Mouse (Mus musculus): ENCODE results near the gene Asb7. TPM values are rescaled to one million over a fixed set of nuclear protein-coding genes. Genes with fewer than 3 reads are reported as not detected.

Asb7 gene
- total and polyA plus RNA-seq, 2 experiments from 2014 or later: 11.1 to 17.5 TPM

DNA sequence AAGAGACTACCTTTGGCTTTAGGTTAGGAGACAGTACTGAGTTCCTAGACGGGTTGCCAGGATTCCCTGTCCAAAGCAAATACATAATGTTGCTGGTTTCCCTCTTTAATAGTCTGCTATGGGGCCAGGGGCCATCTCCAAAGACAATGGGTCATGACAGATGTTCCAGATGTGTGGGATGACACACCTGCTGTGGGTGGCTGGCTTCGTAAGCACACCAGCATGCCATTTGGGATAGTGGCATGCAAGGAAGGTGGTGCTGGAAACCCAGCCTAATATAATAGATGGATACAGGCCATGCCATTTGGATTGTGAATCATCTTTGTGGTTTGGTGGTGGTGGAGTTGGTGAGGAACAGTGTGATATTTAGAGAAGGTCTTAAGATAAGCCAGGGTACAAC lies 39.8 kb upstream of the Asb7 start:
- Histone ChIP-seq H3K36me3 (ENCODE audit: insufficient read depth, low read length) (no peaks in the 10 kb centered on the region), H3K27ac (ENCODE audit: low read depth, low read length) (no peak overlapping the region), H3K9ac (replicated peaks; ENCODE audit: low read length, poor library complexity, severe bottlenecking) (no peak overlapping the region), H3K27me3 (ENCODE audit: insufficient read depth, low read length) (no peaks in the 10 kb centered on the region), H3K4me1 (ENCODE audit: insufficient read depth, low read length) (no peaks in the 10 kb centered on the region), H3K9me3 (ENCODE audit: low read length) (no peaks in the 10 kb centered on the region), H3K4me2 (ENCODE audit: low read depth, low read length, poor library complexity, severe bottlenecking) (no peak overlapping the region), H3K4me3 (ENCODE audit: low read depth, low read length) (no peak overlapping the region)
- WGBS: 96% methylated on average over 2 of the region's 2 CpGs
- no peak for TF ChIP-seq CTCF (IDR thresholded peaks at IDR 0.05)
- ATAC-seq (ENCODE audit: low FRiP score): no peak
- DNase-seq (ENCODE audit: low spot score): no peak

DNA sequence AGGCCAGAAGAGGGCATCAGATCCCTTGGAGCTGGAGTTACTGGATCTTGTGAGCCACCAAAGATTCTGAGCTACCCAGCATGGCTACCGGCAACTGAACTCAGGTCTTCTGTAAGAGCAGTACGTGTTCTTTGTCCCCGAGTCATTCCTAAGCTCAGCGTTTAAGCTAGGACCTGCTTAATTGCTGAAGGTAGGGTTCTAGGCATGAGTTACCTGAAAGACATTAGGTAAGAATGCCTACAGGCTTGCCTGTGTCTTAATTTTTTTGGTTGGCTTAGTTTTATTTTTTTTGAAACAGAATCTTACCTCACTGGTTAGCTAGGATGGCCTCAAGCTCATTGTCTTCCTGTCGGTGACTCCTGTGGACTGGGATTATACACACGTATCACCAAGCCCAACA lies 38.7 kb upstream of the Asb7 start:
- no peaks in the 10 kb centered on the region for H3K9me3 ChIP-seq (ENCODE audit: low read length)
- H3K9ac ChIP-seq (replicated peaks; ENCODE audit: low read length, poor library complexity, severe bottlenecking): no peak overlapping the region
- 93% methylated on average over 6 of the region's 6 CpGs for WGBS

DNA sequence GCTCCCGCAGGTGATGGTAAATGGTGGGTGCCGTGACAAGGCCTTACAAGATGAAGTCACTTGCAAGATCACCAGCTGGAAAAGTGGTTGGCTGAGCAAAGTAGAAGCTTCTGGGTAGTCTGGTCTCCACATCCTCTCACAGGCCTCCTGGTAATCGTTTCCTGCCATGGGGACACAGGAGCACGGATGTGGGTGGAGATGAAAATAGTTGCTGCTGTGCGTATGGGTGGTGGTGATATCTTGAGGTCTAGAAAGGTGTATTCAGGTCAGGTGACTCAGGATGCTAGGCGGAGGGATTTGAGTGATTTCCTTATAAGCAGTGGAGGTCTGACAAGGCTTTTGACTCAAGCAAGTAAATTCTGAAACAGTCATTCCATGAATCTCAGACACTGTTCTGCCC lies 35.6 kb upstream of the Asb7 start:
- H3K36me3 ChIP-seq (ENCODE audit: insufficient read depth, low read length): peaks cover 4% of the 10 kb centered on the region; the same call in 1 of the 2 replicates
- no peak overlapping the region for H3K27ac ChIP-seq (ENCODE audit: low read depth, low read length)
- no peaks in the 10 kb centered on the region for H3K9me3 ChIP-seq (ENCODE audit: low read length)
- no peak for DNase-seq (ENCODE audit: low spot score)
- TF ChIP-seq CTCF (IDR thresholded peaks at IDR 0.05): no peak
- WGBS: 92% methylated on average over 6 of the region's 6 CpGs
- H3K9ac ChIP-seq (replicated peaks; ENCODE audit: low read length, poor library complexity, severe bottlenecking): no peak overlapping the region
- no peak for ATAC-seq (ENCODE audit: low FRiP score)
- no peaks in the 10 kb centered on the region for H3K27me3 ChIP-seq (ENCODE audit: insufficient read depth, low read length)
- no peaks in the 10 kb centered on the region for H3K4me1 ChIP-seq (ENCODE audit: insufficient read depth, low read length)
- H3K4me2 ChIP-seq (ENCODE audit: low read depth, low read length, poor library complexity, severe bottlenecking): no peak overlapping the region
- no peak overlapping the region for H3K4me3 ChIP-seq (ENCODE audit: low read depth, low read length)

More for the DNA sequence above, 38.7 kb upstream of the Asb7 start:
- Histone ChIP-seq H3K4me2 (ENCODE audit: low read depth, low read length, poor library complexity, severe bottlenecking) (no peak overlapping the region), H3K36me3 (ENCODE audit: insufficient read depth, low read length) (peaks cover 4% of the 10 kb centered on the region; the same call in 1 of the 2 replicates), H3K27me3 (ENCODE audit: insufficient read depth, low read length) (no peaks in the 10 kb centered on the region), H3K27ac (ENCODE audit: low read depth, low read length) (no peak overlapping the region), H3K4me1 (ENCODE audit: insufficient read depth, low read length) (no peaks in the 10 kb centered on the region), H3K4me3 (ENCODE audit: low read depth, low read length) (no peak overlapping the region)
- DNase-seq (ENCODE audit: low spot score) (no peak), ATAC-seq (ENCODE audit: low FRiP score) (no peak)
- TF ChIP-seq CTCF (IDR thresholded peaks at IDR 0.05): no peak

GRCm38 (mm10) chr7:66724514-66724913 lies 35.1 kb upstream of the Asb7 start:
- H3K9me3 ChIP-seq (ENCODE audit: low read length): no peaks in the 10 kb centered on the region
- 90% methylated on average over 4 of the region's 4 CpGs for WGBS
- no peaks in the 10 kb centered on the region for H3K27me3 ChIP-seq (ENCODE audit: insufficient read depth, low read length)
- no peak overlapping the region for H3K4me2 ChIP-seq (ENCODE audit: low read depth, low read length, poor library complexity, severe bottlenecking)
- TF ChIP-seq CTCF (IDR thresholded peaks at IDR 0.05): no peak
- ATAC-seq (ENCODE audit: low FRiP score) (no peak), DNase-seq (ENCODE audit: low spot score) (no peak)
- H3K4me1 ChIP-seq (ENCODE audit: insufficient read depth, low read length): no peaks in the 10 kb centered on the region
- no peak overlapping the region for H3K9ac ChIP-seq (replicated peaks; ENCODE audit: low read length, poor library complexity, severe bottlenecking)
- H3K36me3 ChIP-seq (ENCODE audit: insufficient read depth, low read length): peaks cover 4% of the 10 kb centered on the region; the same call in 1 of the 2 replicates
- H3K4me3 ChIP-seq (ENCODE audit: low read depth, low read length): no peak overlapping the region
- H3K27ac ChIP-seq (ENCODE audit: low read depth, low read length): no peak overlapping the region

- Histone ChIP-seq H3K4me3 (ENCODE audit: low read depth, low read length) (no peak overlapping the region), H3K27ac (ENCODE audit: low read depth, low read length) (no peak overlapping the region), H3K4me1 (ENCODE audit: insufficient read depth, low read length) (no peaks in the 10 kb centered on the region), H3K9ac (replicated peaks; ENCODE audit: low read length, poor library complexity, severe bottlenecking) (no peak overlapping the region), H3K4me2 (ENCODE audit: low read depth, low read length, poor library complexity, severe bottlenecking) (no peak overlapping the region), H3K36me3 (ENCODE audit: insufficient read depth, low read length) (peaks cover 35% of the 10 kb centered on the region), H3K9me3 (ENCODE audit: low read length) (no peaks in the 10 kb centered on the region), H3K27me3 (ENCODE audit: insufficient read depth, low read length) (no peaks in the 10 kb centered on the region)
- peak; percentile 50 for DNase-seq (ENCODE audit: low spot score)
- 70% methylated on average over 2 of the region's 2 CpGs for WGBS
- no peak for ATAC-seq (ENCODE audit: low FRiP score)
- TF ChIP-seq CTCF (IDR thresholded peaks at IDR 0.05): peak; percentile 68
These were observed 21.8 kb upstream of the Asb7 start for GRCm38 (mm10) chr7:66711166-66711565.

GRCm38 (mm10) chr7:66704631-66705030 lies 15.2 kb upstream of the Asb7 start:
- Histone ChIP-seq H3K27me3 (ENCODE audit: insufficient read depth, low read length) (no peaks in the 10 kb centered on the region), H3K9ac (replicated peaks; ENCODE audit: low read length, poor library complexity, severe bottlenecking) (no peak overlapping the region), H3K4me1 (ENCODE audit: insufficient read depth, low read length) (no peaks in the 10 kb centered on the region), H3K36me3 (ENCODE audit: insufficient read depth, low read length) (peaks cover 24% of the 10 kb centered on the region), H3K4me2 (ENCODE audit: low read depth, low read length, poor library complexity, severe bottlenecking) (no peak overlapping the region), H3K4me3 (ENCODE audit: low read depth, low read length) (no peak overlapping the region), H3K9me3 (ENCODE audit: low read length) (no peaks in the 10 kb centered on the region), H3K27ac (ENCODE audit: low read depth, low read length) (no peak overlapping the region)
- DNase-seq (ENCODE audit: low spot score): no peak
- 83% methylated on average over 3 of the region's 3 CpGs for WGBS
- no peak for TF ChIP-seq CTCF (IDR thresholded peaks at IDR 0.05)
- ATAC-seq (ENCODE audit: low FRiP score): no peak
